Mouse (Mus musculus) heart, embryonic 14.5 days (tissue): ENCODE measurements around the gene Csnk2b. TPM values are rescaled to one million over a fixed set of nuclear protein-coding genes. Genes with fewer than 3 reads are reported as not detected.
"Not testable (repeated sequence)": the region's sequence is repeated elsewhere in the genome, so short reads cannot be mapped to it uniquely, and the experiment has no call there.

Experiments used
- ATAC-seq: fragments of 200-750 bp; cut with Nextera tagmentation; 2 replicates; pipeline ENCODE4 v1.8.0; 2017; ENCODE audit warnings: low read depth, moderate TSS enrichment; ENCODE audit not compliant: insufficient number of reproducible peaks, insufficient read depth, low FRiP score
- H3K27ac ChIP-seq, 2 experiments: fragments of 200-500 bp in 1 of 2; fragments of 300-500 bp in 1 of 2; sonication (generic) in 1 of 2; replicated peaks in 1 of 2; 2 replicates each; pipeline ENCODE4 v1.5.1; 2012 to 2014; ENCODE audit warnings: low read depth in 2 of 2, low read length in 2 of 2, control low read depth in 1 of 2, mild to moderate bottlenecking in 1 of 2, mixed read lengths in 1 of 2; ENCODE audit not compliant: control insufficient read depth in 1 of 2, insufficient read depth in 1 of 2
- H3K27me3 ChIP-seq: fragments of 300-500 bp; sonication (generic); 2 replicates; pipeline ENCODE4 v1.6.1; 2014; ENCODE audit warnings: mild to moderate bottlenecking, low read length, control low read depth; ENCODE audit not compliant: control insufficient read depth, insufficient read depth
- H3K36me3 ChIP-seq: fragments of 300-500 bp; sonication (generic); 2 replicates; pipeline ENCODE4 v1.6.1; 2014; ENCODE audit warnings: mild to moderate bottlenecking, control low read depth, low read length, mixed read lengths; ENCODE audit not compliant: control insufficient read depth, insufficient read depth
- H3K4me1 ChIP-seq, 2 experiments: fragments of 200-500 bp in 1 of 2; fragments of 300-500 bp in 1 of 2; sonication (generic) in 1 of 2; 2 replicates each; pipeline ENCODE4 v1.6.1; 2012 to 2014; ENCODE audit warnings: low read length in 2 of 2, control low read depth in 1 of 2, mixed read lengths in 1 of 2; ENCODE audit not compliant: control insufficient read depth in 2 of 2, insufficient read depth in 2 of 2
- H3K4me2 ChIP-seq: fragments of 300-500 bp; sonication (generic); 2 replicates; pipeline ENCODE4 v1.6.1; 2014; ENCODE audit warnings: mild to moderate bottlenecking, low read length
- H3K4me3 ChIP-seq, 2 experiments: fragments of 200-500 bp in 1 of 2; fragments of 300-500 bp in 1 of 2; sonication (generic) in 1 of 2; 2 replicates each; pipeline ENCODE4 v1.5.1; 2012 to 2014; ENCODE audit warnings: low read length in 2 of 2, mild to moderate bottlenecking in 2 of 2, control low read depth in 1 of 2, low read depth in 1 of 2, moderate library complexity in 1 of 2; ENCODE audit not compliant: control insufficient read depth in 1 of 2, insufficient read depth in 1 of 2
- H3K9ac ChIP-seq: fragments of 300-500 bp; sonication (generic); 2 replicates; pipeline ENCODE4 v1.6.1; 2014; ENCODE audit warnings: mild to moderate bottlenecking, low read length
- H3K9me3 ChIP-seq: fragments of 300-500 bp; sonication (generic); 2 replicates; pipeline ENCODE4 v1.6.1; 2016; ENCODE audit warnings: low read length, control low read depth; ENCODE audit not compliant: control insufficient read depth
- WGBS: fragments of 180-500 bp; shearing (Covaris S2); extraction: QIAGEN DNeasy Blood & Tissue Kit; methylation state at CpG from one replicate; pipeline ENCODE4 v1.1.7; 2014; 5-methylcytosine and 5-hydroxymethylcytosine counted together
- polyA plus RNA-seq: library from polyadenylated mRNA; unstranded; fragments of >200 nt; fragmentation: Nextera tagmentation; extraction: Ambion mirVana; gene quantifications from 2 replicates; pipeline ENCODE4 v1.2.1, GENCODE M21; 2014

The Csnk2b gene
- polyA plus RNA-seq, 1 experiment from 2014 or later, result 234 TPM

GRCm38 (mm10) chr17:35126206-35126611 lies 4.4 kb upstream of the Csnk2b start, which contains the start of gene D17H6S53E:
TSS of gene D17H6S53E (plus strand) at chr17:35126373.
- Histone ChIP-seq H3K9me3 (no peaks in the 10 kb centered on the region), H3K36me3 (peaks cover 39% of the 10 kb centered on the region), H3K4me3 (peak within 1 kb of the TSS; percentile 65 to 78), H3K4me2 (peak within 1 kb of the TSS; percentile 76), H3K27me3 (no peaks in the 10 kb centered on the region), H3K4me1 (peaks cover 9 to 13% of the 10 kb centered on the region in 2 experiments), H3K27ac (peak within 1 kb of the TSS; percentile 82 to 83), H3K9ac (peak within 1 kb of the TSS; percentile 84)
- ATAC-seq, result peak; percentile 54
- WGBS, result 0% methylated on average over 36 of the region's 36 CpGs

- Histone ChIP-seq H3K9me3 (no peaks in the 10 kb centered on the region), H3K27ac (peak overlapping the region in 1 of 2 experiments; percentile 83; a peak in 2 of 4 replicates), H3K4me2 (peak overlapping the region; percentile 76), H3K4me3 (peak overlapping the region; percentile 65 to 78), H3K9ac (peak overlapping the region; percentile 84), H3K27me3 (no peaks in the 10 kb centered on the region), H3K36me3 (peaks cover 39% of the 10 kb centered on the region), H3K4me1 (peaks cover 9 to 14% of the 10 kb centered on the region in 2 experiments)
- no peak for ATAC-seq
- 21% methylated on average over 6 of the region's 6 CpGs for WGBS
These were observed 3.7 kb upstream of the Csnk2b start for GRCm38 (mm10) chr17:35125578-35125977.

- Histone ChIP-seq H3K4me3 (no peak overlapping the region), H3K27ac (no peak overlapping the region), H3K27me3 (no peaks in the 10 kb centered on the region), H3K9me3 (no peaks in the 10 kb centered on the region), H3K4me2 (peak overlapping the region; percentile 76), H3K9ac (peak overlapping the region; percentile 84), H3K4me1 (peaks cover 11 to 19% of the 10 kb centered on the region in 2 experiments), H3K36me3 (peaks cover 34% of the 10 kb centered on the region)
- ATAC-seq, result no peak
- 94% methylated on average over 1 of the region's 1 CpGs for WGBS
These were observed 3.2 kb upstream of the Csnk2b start for GRCm38 (mm10) chr17:35125081-35125480.

- not testable (repeated sequence) for H3K9me3 ChIP-seq, H3K27me3 ChIP-seq, ATAC-seq, H3K4me2 ChIP-seq, H3K9ac ChIP-seq, H3K27ac ChIP-seq, H3K4me3 ChIP-seq
- H3K4me1 ChIP-seq, result peaks cover 11 to 23% of the 10 kb centered on the region in 2 experiments
- H3K36me3 ChIP-seq, result peaks cover 33% of the 10 kb centered on the region
- 94% methylated on average over 12 of the region's 12 CpGs for WGBS
These were observed 2.5 kb upstream of the Csnk2b start for GRCm38 (mm10) chr17:35124261-35124896.

- H3K4me2 ChIP-seq, H3K4me3 ChIP-seq, H3K9me3 ChIP-seq, H3K27me3 ChIP-seq, H3K9ac ChIP-seq, ATAC-seq, H3K27ac ChIP-seq: not testable (repeated sequence)
- H3K36me3 ChIP-seq, result peaks cover 38% of the 10 kb centered on the region
- WGBS, result 89% methylated on average over 9 of the region's 9 CpGs
- peaks cover 11 to 23% of the 10 kb centered on the region in 2 experiments for H3K4me1 ChIP-seq
These were observed 1.4 kb upstream of the Csnk2b start for GRCm38 (mm10) chr17:35123287-35123686.

- WGBS, result under 1% methylated on average over 48 of the region's 50 CpGs
- Histone ChIP-seq H3K27ac (peak within 1 kb of the TSS; percentile 80 to 83), H3K4me2 (peak within 1 kb of the TSS; percentile 96), H3K4me3 (peak within 1 kb of the TSS; percentile 77 to 94), H3K27me3 (no peaks in the 10 kb centered on the region), H3K9me3 (no peaks in the 10 kb centered on the region), H3K36me3 (peaks cover 54% of the 10 kb centered on the region), H3K4me1 (peaks cover 4 to 23% of the 10 kb centered on the region in 2 experiments), H3K9ac (peak within 1 kb of the TSS; percentile 98)
- peak; percentile 92 for ATAC-seq
These were observed 582 bp downstream of the Csnk2b start, which contains the start of gene Gpank1 for GRCm38 (mm10) chr17:35121143-35121799. TSS of gene Gpank1 (plus strand) at chr17:35121455.

GRCm38 (mm10) chr17:35120745-35121142 lies 1.1 kb downstream of the Csnk2b start:
- peak overlapping the region; percentile 30 to 57; a peak in 3 of 4 replicates for H3K27ac ChIP-seq
- H3K9ac ChIP-seq, result peak overlapping the region; percentile 98
- H3K4me3 ChIP-seq, result peak overlapping the region; percentile 77 to 94
- ATAC-seq, result no peak
- H3K36me3 ChIP-seq, result peaks cover 59% of the 10 kb centered on the region
- no peaks in the 10 kb centered on the region for H3K27me3 ChIP-seq
- peaks cover 4 to 23% of the 10 kb centered on the region in 2 experiments for H3K4me1 ChIP-seq
- peak overlapping the region; percentile 96 for H3K4me2 ChIP-seq
- WGBS, result under 1% methylated on average over 33 of the region's 33 CpGs
- no peaks in the 10 kb centered on the region for H3K9me3 ChIP-seq
